Mouse (Mus musculus) stomach, embryonic 14.5 days (tissue): ENCODE measurements around the gene Nkx2-3. TPM values are rescaled to one million over a fixed set of nuclear protein-coding genes. Genes with fewer than 3 reads are reported as not detected.
A peak's percentile ranks its signal among the peaks of the same experiment; 100 is the strongest.

Experiments
- ATAC-seq: fragments of 200-750 bp; cut with Nextera tagmentation; 2 replicates; pipeline ENCODE4 v1.8.0; 2017; ENCODE audit warnings: low read depth, moderate TSS enrichment; ENCODE audit not compliant: insufficient number of reproducible peaks, insufficient read depth, low FRiP score
- H3K27ac ChIP-seq: fragments of 300-500 bp; sonication (generic); 2 replicates; pipeline ENCODE4 v1.5.1; 2014; ENCODE audit warnings: mild to moderate bottlenecking, low read length, moderate library complexity, mixed read lengths
- H3K27me3 ChIP-seq: fragments of 300-500 bp; sonication (generic); 2 replicates; pipeline ENCODE4 v1.6.1; 2014; ENCODE audit warnings: low read length, control low read depth, mixed read lengths; ENCODE audit not compliant: control insufficient read depth, insufficient read depth
- H3K36me3 ChIP-seq: fragments of 300-500 bp; sonication (generic); 2 replicates; pipeline ENCODE4 v1.6.1; 2014; ENCODE audit warnings: mild to moderate bottlenecking, control low read depth, low read length, moderate library complexity, mixed read lengths; ENCODE audit not compliant: control insufficient read depth, insufficient read depth
- H3K4me1 ChIP-seq: fragments of 300-500 bp; sonication (generic); 2 replicates; pipeline ENCODE4 v1.6.1; 2014; ENCODE audit warnings: low read length, control low read depth, mixed read lengths; ENCODE audit not compliant: control insufficient read depth, insufficient read depth
- H3K4me2 ChIP-seq: fragments of 300-500 bp; sonication (generic); replicated peaks from 2 replicates; pipeline ENCODE4 v1.6.1; 2014; ENCODE audit warnings: low read depth, low read length, control low read depth
- H3K4me3 ChIP-seq: fragments of 300-500 bp; sonication (generic); 2 replicates; pipeline ENCODE4 v1.5.1; 2014; ENCODE audit warnings: low read depth, low read length, control low read depth
- H3K9ac ChIP-seq: fragments of 300-500 bp; sonication (generic); replicated peaks from 2 replicates; pipeline ENCODE4 v1.6.1; 2014; ENCODE audit warnings: low read depth, mild to moderate bottlenecking, control low read depth, low read length, moderate library complexity, mixed read lengths
- H3K9me3 ChIP-seq: fragments of 300-500 bp; sonication (generic); 2 replicates; pipeline ENCODE4 v1.6.1; 2016; ENCODE audit warnings: low read depth, low read length, control low read depth; ENCODE audit not compliant: control insufficient read depth
- WGBS: fragments of 180-500 bp; shearing (Covaris S2); extraction: QIAGEN DNeasy Blood & Tissue Kit; methylation state at CpG from one replicate; pipeline ENCODE4 v1.1.7; 2014; 5-methylcytosine and 5-hydroxymethylcytosine counted together
- polyA plus RNA-seq: library from polyadenylated mRNA; unstranded; fragments of >200 nt; fragmentation: Nextera tagmentation; extraction: Ambion mirVana; gene quantifications from 2 replicates; pipeline ENCODE4 v1.2.1, GENCODE M21; 2014

Gene Nkx2-3
- polyA plus RNA-seq, 1 experiment from 2014 or later: 5.5 TPM

DNA sequence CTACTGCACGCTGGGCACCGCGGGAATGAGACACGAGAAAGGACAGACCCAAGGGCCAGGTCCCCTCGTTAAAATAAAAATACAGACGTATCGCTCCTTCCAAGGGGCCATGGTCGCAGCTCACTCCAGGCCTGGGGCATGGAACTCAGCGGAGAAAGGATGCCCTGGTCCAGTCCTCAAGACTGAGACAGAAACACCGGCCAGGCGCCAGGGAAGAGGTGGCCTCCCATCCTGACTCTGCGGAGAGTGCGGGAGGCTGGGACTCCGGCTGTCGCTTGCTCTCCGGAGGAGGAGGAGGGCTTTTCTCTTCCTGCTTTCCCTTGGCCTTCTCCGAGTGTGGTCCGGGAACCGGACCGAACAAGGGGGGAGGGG, 2.9 kb downstream of the Nkx2-3 start:
- Histone ChIP-seq H3K27ac (no peak overlapping the region), H3K9me3 (no peaks in the 10 kb centered on the region), H3K4me1 (peaks cover 10% of the 10 kb centered on the region), H3K36me3 (no peaks in the 10 kb centered on the region), H3K4me2 (peak overlapping the region; percentile 44), H3K27me3 (peaks cover 71% of the 10 kb centered on the region), H3K9ac (0 out of 2 replicates have a peak overlapping the region, but pooled peaks have one; percentile 21), H3K4me3 (peak overlapping the region; percentile 34)
- no peak for ATAC-seq
- WGBS: 1% methylated on average over 20 of the region's 20 CpGs

DNA sequence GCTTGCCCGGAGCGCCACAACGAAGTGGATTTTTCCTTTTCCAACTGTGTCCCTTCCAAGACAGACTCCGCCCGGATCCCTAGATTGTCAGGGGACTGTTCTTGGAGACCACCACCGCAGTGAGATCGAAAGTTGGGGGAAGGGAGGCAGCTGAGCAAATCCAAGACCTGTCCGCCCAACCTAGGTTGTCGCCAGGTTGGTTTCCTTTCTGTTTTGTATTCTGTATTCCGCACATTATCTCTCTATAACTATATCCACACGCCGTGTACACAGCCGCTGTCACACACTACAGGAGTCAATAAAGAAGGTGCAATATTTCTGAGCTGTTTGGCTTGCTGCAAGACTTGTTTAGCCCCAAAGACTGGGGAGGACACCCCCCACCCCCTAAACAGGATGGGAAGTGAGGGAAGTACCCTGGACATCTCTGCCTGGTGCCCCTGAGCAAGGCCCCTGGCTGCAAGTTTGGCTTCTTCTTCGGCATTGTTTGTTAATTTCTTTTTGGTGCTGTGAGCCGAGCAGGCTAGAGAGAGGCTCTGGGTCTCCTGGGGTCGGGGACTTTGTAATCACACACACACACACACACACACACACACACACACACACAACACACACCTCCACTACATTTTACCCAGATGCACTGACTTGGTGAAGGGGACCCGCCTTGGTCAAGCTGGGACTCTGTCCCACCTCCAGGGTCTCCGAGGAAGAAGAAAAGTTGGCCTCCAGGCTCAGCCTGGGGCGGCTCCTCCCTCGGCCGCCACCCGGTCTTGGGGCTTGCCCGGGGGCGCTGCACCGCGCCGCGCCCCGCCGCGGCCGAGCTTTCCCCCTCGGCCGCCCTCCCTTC, 3.7 kb downstream of the Nkx2-3 start:
- peak overlapping the region; percentile 34 for H3K4me3 ChIP-seq
- peaks cover 68% of the 10 kb centered on the region for H3K27me3 ChIP-seq
- H3K27ac ChIP-seq: no peak overlapping the region
- no peak for ATAC-seq
- 0 out of 2 replicates have a peak overlapping the region, but pooled peaks have one; percentile 21 for H3K9ac ChIP-seq
- H3K36me3 ChIP-seq: no peaks in the 10 kb centered on the region
- no peaks in the 10 kb centered on the region for H3K9me3 ChIP-seq
- H3K4me2 ChIP-seq: peak overlapping the region; percentile 44
- WGBS: 2% methylated on average over 23 of the region's 34 CpGs
- H3K4me1 ChIP-seq: peaks cover 10% of the 10 kb centered on the region

DNA sequence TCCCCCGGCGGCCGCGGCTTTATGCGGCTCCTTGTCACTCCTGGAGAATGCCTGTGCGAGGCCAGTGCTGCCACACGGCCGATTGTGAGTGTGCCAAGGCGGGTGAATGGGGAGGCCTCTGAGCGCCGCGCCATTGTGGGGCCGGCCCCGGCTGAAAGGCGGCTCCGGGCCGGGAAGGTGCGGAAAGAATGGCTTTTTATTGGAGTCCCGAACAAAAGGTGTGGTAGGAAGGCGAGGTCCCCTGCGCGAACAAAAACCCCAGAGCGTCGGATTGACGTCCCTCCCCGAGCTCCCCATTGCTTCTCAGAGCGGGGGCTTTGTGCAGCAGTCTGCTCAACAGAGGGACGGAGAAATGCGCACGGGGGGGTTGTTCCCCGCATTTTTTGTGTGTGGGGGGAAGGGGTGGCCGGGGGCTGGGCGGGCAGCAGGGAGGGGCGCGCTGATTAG, 4.3 kb downstream of the Nkx2-3 start:
- Histone ChIP-seq H3K9ac (no peak overlapping the region), H3K4me1 (peaks cover 10% of the 10 kb centered on the region), H3K36me3 (no peaks in the 10 kb centered on the region), H3K4me2 (peak overlapping the region; percentile 44), H3K9me3 (no peaks in the 10 kb centered on the region), H3K4me3 (peak overlapping the region; percentile 34), H3K27ac (no peak overlapping the region), H3K27me3 (peaks cover 70% of the 10 kb centered on the region)
- 1% methylated on average over 30 of the region's 35 CpGs for WGBS
- ATAC-seq: 0 out of 2 replicates have a peak, but pooled peaks have one; percentile 14

DNA sequence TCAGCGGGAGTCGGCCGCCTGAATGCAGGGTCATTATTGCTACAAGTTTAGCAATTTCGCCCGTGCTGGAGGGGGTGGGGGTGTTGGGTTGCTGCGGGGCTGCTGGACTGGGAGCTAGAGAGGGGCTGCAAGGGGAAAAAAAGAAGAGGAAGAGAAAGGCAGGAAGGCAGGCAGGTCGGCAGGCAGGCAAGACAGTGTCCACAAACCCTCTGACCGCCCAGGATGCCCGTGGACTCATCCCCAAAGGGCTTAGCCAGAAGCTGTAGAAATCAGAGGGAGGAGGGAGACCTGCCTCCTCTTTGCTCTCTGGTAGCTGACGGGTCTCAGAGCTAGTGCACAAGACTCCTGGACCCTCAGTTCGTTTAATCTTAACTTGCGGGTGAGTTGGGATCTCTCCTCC, 4.8 kb downstream of the Nkx2-3 start:
- H3K9me3 ChIP-seq: no peaks in the 10 kb centered on the region
- H3K36me3 ChIP-seq: no peaks in the 10 kb centered on the region
- H3K4me2 ChIP-seq: peak overlapping the region; percentile 44
- peaks cover 67% of the 10 kb centered on the region for H3K27me3 ChIP-seq
- H3K9ac ChIP-seq: no peak overlapping the region
- WGBS: 2% methylated on average over 12 of the region's 12 CpGs
- no peak for ATAC-seq
- H3K4me3 ChIP-seq: peak overlapping the region; percentile 34; the same call in 1 of the 2 replicates
- H3K27ac ChIP-seq: no peak overlapping the region
- H3K4me1 ChIP-seq: peaks cover 10% of the 10 kb centered on the region

DNA sequence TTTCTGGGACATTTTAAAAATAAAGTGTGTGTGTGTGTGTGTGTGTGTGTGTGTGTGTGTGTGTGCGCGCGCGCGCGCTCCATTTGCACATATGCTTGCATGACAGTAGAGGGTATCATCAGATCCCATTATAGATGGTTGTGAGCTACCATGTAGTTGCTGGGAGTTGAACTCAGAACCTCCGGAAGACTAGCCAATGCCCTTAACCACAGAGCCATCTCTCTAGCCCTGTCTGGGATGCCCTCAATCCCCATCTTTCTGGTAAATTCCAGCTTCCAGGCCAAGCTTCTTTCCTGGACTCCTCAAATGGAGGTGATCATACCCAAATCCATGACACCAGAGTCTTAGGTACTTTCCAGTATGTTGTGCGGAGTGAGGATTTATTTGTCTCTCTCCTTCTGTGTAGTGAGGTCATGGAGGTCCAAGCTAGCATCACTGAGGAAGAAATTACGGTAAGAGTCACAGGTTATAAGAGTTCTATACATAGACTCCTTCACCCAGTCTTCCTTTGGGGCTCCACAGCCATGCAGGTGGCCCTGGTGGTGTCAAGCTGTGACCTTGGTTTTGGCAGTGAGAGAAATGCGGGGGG, 5.7 kb downstream of the Nkx2-3 start:
- Histone ChIP-seq H3K4me1 (peaks cover 10% of the 10 kb centered on the region), H3K36me3 (no peaks in the 10 kb centered on the region), H3K9me3 (no peaks in the 10 kb centered on the region), H3K4me2 (no peak overlapping the region), H3K27ac (no peak overlapping the region), H3K4me3 (no peak overlapping the region), H3K27me3 (peaks cover 64% of the 10 kb centered on the region), H3K9ac (no peak overlapping the region)
- 37% methylated on average over 10 of the region's 10 CpGs for WGBS
- ATAC-seq: no peak

DNA sequence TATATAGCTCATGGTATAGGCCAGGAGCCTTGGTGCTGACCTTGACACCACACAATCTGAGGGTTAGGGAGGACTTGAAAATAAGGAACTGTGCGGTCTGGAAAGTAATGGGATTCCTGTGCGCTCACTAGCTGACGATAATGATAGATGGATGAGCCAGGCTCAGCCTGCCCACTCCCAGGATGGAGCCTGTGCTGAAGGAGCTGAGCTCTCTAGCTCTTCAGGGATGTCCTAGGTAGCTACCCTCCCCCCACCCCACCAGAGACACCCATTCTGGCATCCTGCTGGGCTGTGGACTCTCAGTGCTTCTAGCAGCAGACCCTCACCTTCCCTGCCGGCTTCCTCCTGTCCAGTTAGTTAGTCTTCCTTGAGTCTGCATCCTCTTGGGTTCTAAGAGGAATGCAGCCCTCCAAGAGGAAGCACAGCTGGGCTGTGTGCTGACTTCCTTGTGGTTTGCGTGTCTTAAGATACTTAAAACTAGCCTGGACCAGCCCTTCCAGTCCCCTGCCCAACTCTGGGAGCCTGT, 6.4 kb downstream of the Nkx2-3 start:
- no peaks in the 10 kb centered on the region for H3K36me3 ChIP-seq

DNA sequence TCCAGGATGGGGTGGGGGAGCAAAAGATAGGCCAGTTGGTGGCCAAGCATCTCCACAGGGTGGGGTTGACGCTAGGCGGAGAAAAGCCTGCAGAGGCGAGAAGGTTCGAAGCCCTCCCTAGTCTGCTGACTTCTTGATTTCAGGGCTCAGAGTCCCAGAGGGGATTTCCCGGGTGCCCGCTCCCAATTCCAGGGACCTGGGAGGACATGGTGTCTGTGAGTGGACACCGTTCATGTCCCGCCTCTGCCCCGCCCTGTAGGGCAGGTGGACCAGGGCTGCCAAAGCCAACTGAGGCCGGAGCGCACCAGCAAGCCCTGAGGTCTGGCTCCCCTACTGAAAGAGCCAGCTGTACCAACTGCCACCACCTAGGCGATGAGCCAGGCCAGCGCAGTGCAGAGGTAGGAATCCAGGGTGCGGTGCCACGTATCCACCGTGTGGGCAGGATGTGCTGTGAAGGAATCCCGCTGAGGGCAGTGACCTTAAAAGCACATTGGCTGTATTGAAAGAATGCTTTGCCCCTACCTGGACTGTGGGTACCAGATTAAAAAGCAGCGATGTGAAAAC, 7.9 kb downstream of the Nkx2-3 start:
- Histone ChIP-seq H3K36me3 (no peaks in the 10 kb centered on the region), H3K4me3 (no peak overlapping the region), H3K9me3 (no peaks in the 10 kb centered on the region), H3K27ac (no peak overlapping the region), H3K9ac (no peak overlapping the region), H3K27me3 (peaks cover 60% of the 10 kb centered on the region), H3K4me1 (peaks cover 4% of the 10 kb centered on the region; the same call in 1 of the 2 replicates), H3K4me2 (no peak overlapping the region)
- no peak for ATAC-seq
- 11% methylated on average over 18 of the region's 18 CpGs for WGBS

More for the DNA sequence above, 6.4 kb downstream of the Nkx2-3 start:
- Histone ChIP-seq H3K4me3 (no peak overlapping the region), H3K4me1 (peaks cover 10% of the 10 kb centered on the region), H3K9ac (no peak overlapping the region), H3K27me3 (peaks cover 64% of the 10 kb centered on the region), H3K4me2 (no peak overlapping the region), H3K27ac (no peak overlapping the region), H3K9me3 (no peaks in the 10 kb centered on the region)
- no peak for ATAC-seq
- WGBS: 5% methylated on average over 5 of the region's 5 CpGs

DNA sequence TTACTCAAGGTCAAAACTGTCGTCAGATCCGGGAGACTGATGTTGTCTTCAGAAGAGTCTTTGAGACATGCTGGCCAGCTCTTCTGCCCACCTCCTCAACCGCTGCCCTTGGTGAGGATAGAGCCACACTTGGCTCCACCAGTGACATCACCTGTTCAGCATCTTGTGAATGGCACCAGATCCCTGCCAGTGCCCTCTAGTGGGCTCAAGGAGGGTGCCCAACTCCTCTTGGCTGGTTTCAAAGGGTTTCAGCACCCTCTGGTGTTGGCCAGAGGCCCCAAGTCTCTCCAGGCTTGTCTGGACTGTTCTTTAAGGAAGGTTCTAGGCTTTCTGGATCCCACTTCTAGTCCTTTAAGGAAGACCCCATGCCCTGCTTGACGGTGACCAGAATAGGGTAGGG, 11.8 kb downstream of the Nkx2-3 start:
- no peak overlapping the region for H3K4me2 ChIP-seq
- peak; percentile 37; the same call in 1 of the 2 replicates for ATAC-seq
- H3K36me3 ChIP-seq: no peaks in the 10 kb centered on the region
- no peaks in the 10 kb centered on the region for H3K9me3 ChIP-seq
- H3K4me1 ChIP-seq: no peaks in the 10 kb centered on the region
- no peak overlapping the region for H3K27ac ChIP-seq
- H3K9ac ChIP-seq: no peak overlapping the region
- peaks cover 28% of the 10 kb centered on the region for H3K27me3 ChIP-seq
- H3K4me3 ChIP-seq: no peak overlapping the region
- 49% methylated on average over 4 of the region's 4 CpGs for WGBS
